Mouse (Mus musculus) inflammation-experienced regulatory T-cells, adult 6 months (primary cell): ENCODE results near the gene Capns1. TPM values are rescaled to one million over a fixed set of nuclear protein-coding genes. Genes with fewer than 3 reads are reported as not detected.

Source experiments
- ATAC-seq: one replicate; pipeline ENCODE4 v1.8.0; 2017
- polyA plus RNA-seq, 3 experiments: library from polyadenylated mRNA; unstranded; fragments of 100-300 nt; shearing (Covaris generic); gene quantifications; one replicate each; pipeline ENCODE4 v1.2.1; 2017

Capns1 gene
- polyA plus RNA-seq, 3 experiments from 2014 or later = 66.6 to 74.8 (median 71.1) TPM

DNA sequence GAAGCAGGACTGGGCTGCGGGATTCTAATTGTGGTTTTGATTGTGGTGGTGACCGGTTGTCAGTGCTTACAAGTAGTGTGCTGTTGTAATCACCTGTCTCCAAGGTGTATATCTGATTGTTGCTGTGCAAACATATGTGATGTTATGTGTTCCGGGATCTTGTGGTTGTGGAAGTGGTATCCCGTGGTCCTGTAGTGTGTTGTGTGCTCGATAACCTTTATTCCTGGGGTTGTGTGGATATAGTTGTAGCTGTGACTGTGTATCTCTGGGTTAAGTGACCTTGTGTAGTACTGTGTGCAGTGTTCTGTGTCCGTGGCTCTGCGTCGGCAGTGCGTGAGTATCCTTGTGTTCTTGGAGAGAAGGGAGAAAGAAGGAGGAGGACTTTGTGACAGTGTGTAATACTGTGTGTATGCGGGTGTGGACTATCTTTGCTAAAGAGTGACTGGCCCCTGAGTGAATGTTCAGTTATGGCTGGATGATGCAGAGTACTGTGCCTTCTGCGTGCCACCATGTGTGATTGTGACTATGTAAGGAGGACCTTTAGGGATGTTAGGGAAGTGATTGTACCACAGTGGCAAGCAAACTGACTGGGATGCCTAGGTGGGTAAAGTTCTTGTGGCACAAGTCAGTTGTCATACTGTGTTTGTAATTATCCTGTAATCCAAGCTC lies 28.2 kb downstream of the Capns1 start:
- ATAC-seq = no peak

- peak; percentile 93 for ATAC-seq
Observed at GRCm38 (mm10) chr7:30169583-30170282, 28.9 kb downstream of the Capns1 start, which contains the start of gene Zfp146. TSS of gene Zfp146 (minus strand) at chr7:30169750.

DNA sequence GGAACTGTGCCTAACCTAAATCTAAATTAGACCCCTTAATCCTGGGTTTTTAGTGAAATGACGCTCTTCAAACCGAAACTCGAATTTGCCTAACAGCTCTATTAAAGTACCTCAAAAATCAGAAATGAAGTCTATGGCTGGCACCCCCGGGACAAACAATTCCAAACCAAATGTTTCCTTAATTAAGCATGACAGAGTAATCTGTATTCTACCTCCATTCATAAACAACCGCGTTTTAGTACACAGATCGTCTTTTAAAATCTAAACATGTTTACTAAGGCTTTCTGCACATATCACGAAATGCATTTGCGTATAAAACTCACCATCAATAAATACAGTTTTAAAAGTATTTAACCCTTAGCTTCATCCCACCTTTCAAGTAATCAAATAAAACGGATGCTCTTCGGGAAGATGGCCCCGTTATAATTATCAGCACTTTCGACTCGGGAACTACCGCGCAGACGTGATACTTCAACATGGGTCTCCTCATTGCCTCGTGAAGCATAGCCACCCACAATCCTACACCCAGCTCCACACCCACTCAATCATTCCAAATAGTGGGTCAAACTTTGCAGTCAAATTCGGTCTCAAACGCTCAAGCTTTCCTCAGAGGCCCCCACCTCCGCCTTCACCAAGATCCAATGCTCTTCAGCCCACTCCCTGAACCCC lies 29.6 kb downstream of the Capns1 start:
- ATAC-seq = peak; percentile 45

- no peak for ATAC-seq
Observed at GRCm38 (mm10) chr7:30164745-30165144, 33.9 kb downstream of the Capns1 start.

- ATAC-seq = no peak
Observed at GRCm38 (mm10) chr7:30163113-30163512, 35.5 kb downstream of the Capns1 start.

- no peak for ATAC-seq
Observed at GRCm38 (mm10) chr7:30155507-30155906, 43.1 kb downstream of the Capns1 start.

DNA sequence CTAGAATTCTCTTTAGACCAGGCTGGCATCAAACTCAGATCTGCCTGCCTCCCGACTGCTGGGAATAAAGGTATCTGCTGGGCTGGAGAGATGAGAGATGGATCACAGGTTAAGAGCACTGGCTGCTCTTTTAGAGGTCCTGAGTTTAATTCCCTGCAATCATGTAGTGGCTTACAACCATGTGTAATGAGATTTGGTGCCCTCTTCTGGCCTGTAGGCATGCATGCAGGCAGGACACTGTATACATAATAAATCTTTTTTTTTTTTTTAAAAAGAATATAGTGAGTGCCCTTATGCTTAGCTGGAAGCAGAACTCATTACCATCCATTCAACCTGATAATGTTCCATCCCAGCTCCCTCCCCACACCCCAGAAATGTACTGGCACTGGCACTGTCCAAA lies 44.6 kb downstream of the Capns1 start:
- no peak for ATAC-seq

- ATAC-seq = no peak
Observed at GRCm38 (mm10) chr7:30147011-30147410, 51.6 kb downstream of the Capns1 start.

DNA sequence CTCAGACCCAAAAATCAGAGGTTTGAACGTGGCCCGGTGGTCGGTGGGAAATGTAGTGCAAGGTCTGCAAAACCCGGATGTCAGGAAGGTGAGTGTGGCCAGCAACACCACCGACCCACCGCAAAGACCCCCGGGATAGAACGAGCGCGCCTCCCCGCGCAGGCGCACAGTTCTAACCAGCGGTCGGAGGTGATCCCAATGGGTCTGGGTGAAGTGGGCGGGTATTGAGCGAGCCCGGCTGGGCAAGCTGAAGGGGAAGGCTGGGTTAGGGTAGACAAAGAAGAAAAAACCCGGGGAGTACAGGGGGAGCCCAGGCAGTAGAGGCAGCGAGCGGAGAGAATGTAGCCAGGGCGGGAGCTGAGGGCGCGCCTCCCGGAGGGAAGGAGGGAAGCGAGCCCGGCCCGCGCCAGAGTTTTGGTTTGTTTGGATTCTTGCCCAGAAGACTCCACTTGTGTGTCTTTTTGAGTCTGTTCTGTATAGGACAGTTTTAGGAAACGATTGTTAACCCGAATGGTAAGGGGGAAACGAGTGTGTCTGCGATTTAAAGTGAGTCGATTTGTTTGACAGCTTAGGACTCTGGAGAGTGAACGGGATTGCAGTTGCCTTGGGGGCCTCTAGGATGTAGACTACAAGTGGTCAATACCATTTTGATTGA lies 54.9 kb downstream of the Capns1 start:
- ATAC-seq = no peak

GRCm38 (mm10) chr7:30143170-30143554 lies 55.4 kb downstream of the Capns1 start:
- ATAC-seq = no peak

Other genes with a start within 250 kb of the Capns1 start
- 1 to 10 TPM; 3.8 to 4.7 (median 4.6) TPM for gene Zfp74, start 244.7 kb downstream of the Capns1 start, polyA plus RNA-seq
- 1 to 10 TPM; 1.8 to 2.0 (median 2.0) TPM for gene Zfp568, start 214.9 kb downstream of the Capns1 start, polyA plus RNA-seq
- gene Zfp14, start 147.4 kb downstream of the Capns1 start, polyA plus RNA-seq = 1 to 10 TPM; 4.4 to 7.2 (median 5.8) TPM
- 10 to 100 TPM in 1 of 3 experiments, 1 to 10 TPM in 2; 4.6 to 10.9 (median 5.9) TPM for gene Zfp82, start 125.9 kb downstream of the Capns1 start, polyA plus RNA-seq
- gene Gm26920, start 108.4 kb downstream of the Capns1 start, polyA plus RNA-seq = 1 to 10 TPM in 2 of 3 experiments, under 1 TPM in 1; 0.87 to 3.9 (median 1.7) TPM
- 10 to 100 TPM in 2 of 3 experiments, 1 to 10 TPM in 1; 7.2 to 14.5 (median 10.9) TPM for gene Zfp566, start 108.3 kb downstream of the Capns1 start, polyA plus RNA-seq
- gene Zfp260, start 104.0 kb downstream of the Capns1 start, polyA plus RNA-seq = 10 to 100 TPM; 59.7 to 83.0 (median 70.5) TPM
- 10 to 100 TPM; 10.2 to 15.5 (median 15.1) TPM for gene Zfp382, start 76.9 kb downstream of the Capns1 start, polyA plus RNA-seq
- gene Zfp146, start 29.1 kb downstream of the Capns1 start, polyA plus RNA-seq = 10 to 100 TPM; 12.9 to 20.8 (median 13.5) TPM
- 1 to 10 TPM; 2.3 to 3.5 (median 3.3) TPM for gene Cox7a1, start 14.7 kb downstream of the Capns1 start, polyA plus RNA-seq
- 10 to 100 TPM; 51.0 to 54.5 (median 54.2) TPM for gene Polr2i, start 33.1 kb upstream of the Capns1 start, polyA plus RNA-seq
- gene Tbcb, start 33.5 kb upstream of the Capns1 start, polyA plus RNA-seq = 100 to 1,000 TPM in 2 of 3 experiments, 10 to 100 TPM in 1; 95.8 to 156 (median 120) TPM
- gene Ovol3, start 36.9 kb upstream of the Capns1 start, polyA plus RNA-seq = not detected
- gene Thap8, start 81.3 kb upstream of the Capns1 start, polyA plus RNA-seq = under 1 TPM; 0.26 to 0.70 (median 0.26) TPM
- gene Wdr62, start 81.6 kb upstream of the Capns1 start, polyA plus RNA-seq = 1 to 10 TPM; 1.5 to 5.3 (median 1.5) TPM
- 1 to 10 TPM; 3.6 to 7.0 (median 5.8) TPM for gene Clip3, start 92.9 kb upstream of the Capns1 start, polyA plus RNA-seq
- gene Alkbh6, start 109.9 kb upstream of the Capns1 start, polyA plus RNA-seq = 100 to 1,000 TPM in 2 of 3 experiments, 10 to 100 TPM in 1; 69.8 to 178 (median 155) TPM
- gene Syne4, start 116.0 kb upstream of the Capns1 start, polyA plus RNA-seq = 10 to 100 TPM in 1 of 3 experiments, 1 to 10 TPM in 2; 4.3 to 14.7 (median 6.4) TPM
- not detected for gene E130208F15Rik, start 122.9 kb upstream of the Capns1 start, polyA plus RNA-seq
- 1 to 10 TPM; 2.0 to 6.1 (median 3.9) TPM for gene Sdhaf1, start 125.1 kb upstream of the Capns1 start, polyA plus RNA-seq
- gene Lrfn3, start 164.0 kb upstream of the Capns1 start, polyA plus RNA-seq = not detected
- 10 to 100 TPM in 1 of 3 experiments, 1 to 10 TPM in 1, under 1 TPM in 1; 0.79 to 15.0 (median 2.2) TPM for gene Tyrobp, start 214.9 kb upstream of the Capns1 start, polyA plus RNA-seq
- gene Hcst, start 221.0 kb upstream of the Capns1 start, polyA plus RNA-seq = 100 to 1,000 TPM; 484 to 574 (median 552) TPM
- 10 to 100 TPM; 37.3 to 50.8 (median 41.1) TPM for gene Nfkbid, start 222.9 kb upstream of the Capns1 start, polyA plus RNA-seq
- gene Aplp1, start 246.7 kb upstream of the Capns1 start, polyA plus RNA-seq = 1 to 10 TPM; 6.0 to 7.4 (median 6.0) TPM